Mouse (Mus musculus): Measurements from ENCODE around the gene Emilin2. TPM values are rescaled to one million over a fixed set of nuclear protein-coding genes. Genes with fewer than 3 reads are reported as not detected.

Gene Emilin2
- polyA plus RNA-seq, 1 experiment from 2014 or later: 1.4 TPM

DNA sequence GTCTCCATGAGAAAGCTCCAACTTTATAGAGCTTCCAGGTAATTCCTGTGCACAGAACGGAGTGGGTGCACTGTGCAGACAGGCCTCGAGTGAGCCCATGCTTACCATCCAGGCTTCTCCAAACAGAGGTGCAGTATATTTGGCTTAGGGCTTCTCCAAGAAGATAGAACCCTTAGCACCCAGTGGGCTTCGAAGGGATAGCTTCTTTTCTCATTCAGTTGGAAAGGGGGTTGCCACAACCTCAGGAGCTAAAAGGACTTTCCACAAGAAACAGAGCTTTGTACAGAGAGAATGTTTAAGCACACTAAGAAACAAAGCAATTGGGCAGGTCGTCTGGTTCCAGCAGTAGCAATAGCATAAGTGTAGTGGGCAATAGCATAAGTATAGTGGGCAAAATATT is 2.5 kb upstream of the Emilin2 start:
- no peak for DNase-seq (ENCODE audit: low spot score)
- Histone ChIP-seq H3K4me2 (replicated peaks; ENCODE audit: low read depth) (no peak overlapping the region), H3K27ac (replicated peaks) (no peak overlapping the region), H3K27me3 (ENCODE audit: control insufficient read depth, insufficient read depth, low read length) (0 out of 2 replicates have a peak, but pooled peaks cover 3% of the 10 kb centered on the region), H3K36me3 (ENCODE audit: control insufficient read depth, insufficient read depth, low read length) (no peaks in the 10 kb centered on the region), H3K9ac (ENCODE audit: low read length) (no peak overlapping the region), H3K4me3 (ENCODE audit: low read depth, low read length) (no peak overlapping the region), H3K4me1 (replicated peaks; ENCODE audit: control insufficient read depth, insufficient read depth) (no peaks in the 10 kb centered on the region), H3K9me3 (ENCODE audit: control insufficient read depth, low read length) (no peaks in the 10 kb centered on the region)
- no peak for ATAC-seq (ENCODE audit: low FRiP score, low TSS enrichment)
- 68% methylated on average over 4 of the region's 4 CpGs for WGBS
- TF ChIP-seq CTCF (IDR thresholded peaks at IDR 0.05; ENCODE audit: low read depth) (no peak), EP300 (optimal IDR thresholded peaks at IDR 0.05) (no peak)

DNA sequence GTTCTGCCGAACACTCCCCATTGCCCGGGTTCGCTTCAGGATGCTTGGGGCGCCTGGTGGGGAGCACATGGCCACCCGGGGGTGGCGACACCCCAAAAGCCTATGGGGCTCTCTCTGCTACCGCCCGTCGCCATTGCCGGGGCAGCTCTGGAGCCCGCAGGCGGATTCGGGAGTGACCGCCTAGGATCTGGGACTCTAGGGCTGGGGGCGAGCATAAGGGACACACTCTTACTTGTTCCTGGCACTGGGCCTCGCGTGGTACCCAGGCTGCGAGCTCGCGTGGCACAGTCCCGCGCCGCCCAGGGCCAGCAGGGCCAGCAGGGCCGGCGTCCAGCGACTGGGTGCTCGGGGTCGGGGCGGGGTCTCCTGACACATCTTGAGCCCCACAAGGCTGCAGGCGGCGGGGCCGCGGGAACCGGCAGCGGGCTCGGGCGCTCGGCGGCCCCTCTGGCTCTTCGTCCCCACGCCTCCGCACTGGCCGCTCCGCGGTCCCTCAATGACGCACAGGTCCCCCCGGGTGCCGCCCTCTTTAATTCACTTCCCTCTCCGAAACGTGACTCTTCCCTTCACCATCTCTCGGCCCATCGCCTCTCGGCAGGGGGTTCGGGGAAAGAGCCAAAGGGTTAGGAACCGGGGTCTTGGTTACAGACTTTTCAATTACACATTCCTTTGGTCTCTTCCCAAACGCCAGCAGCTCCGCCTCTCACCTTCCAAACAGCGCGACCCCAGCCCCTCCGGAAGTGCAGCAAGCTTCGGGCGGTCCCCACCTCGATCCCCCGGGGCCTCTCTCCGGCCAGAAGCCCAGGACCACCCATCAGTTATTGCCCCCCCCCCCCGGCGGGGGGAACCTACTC is 1.1 kb downstream of the Emilin2 start:
- under 1% methylated on average over 63 of the region's 67 CpGs for WGBS
- Histone ChIP-seq H3K27me3 (ENCODE audit: control insufficient read depth, insufficient read depth, low read length) (0 out of 2 replicates have a peak, but pooled peaks cover 3% of the 10 kb centered on the region), H3K36me3 (ENCODE audit: control insufficient read depth, insufficient read depth, low read length) (no peaks in the 10 kb centered on the region), H3K9me3 (ENCODE audit: control insufficient read depth, low read length) (no peaks in the 10 kb centered on the region), H3K4me3 (ENCODE audit: low read depth, low read length) (peak overlapping the region; percentile 54), H3K4me2 (replicated peaks; ENCODE audit: low read depth) (peak overlapping the region; percentile 97), H3K27ac (replicated peaks) (no peak overlapping the region), H3K9ac (ENCODE audit: low read length) (peak overlapping the region; percentile 58), H3K4me1 (replicated peaks; ENCODE audit: control insufficient read depth, insufficient read depth) (no peaks in the 10 kb centered on the region)
- DNase-seq (ENCODE audit: low spot score) (peak; percentile 33), ATAC-seq (ENCODE audit: low FRiP score, low TSS enrichment) (peak; percentile 72)
- TF ChIP-seq EP300 (optimal IDR thresholded peaks at IDR 0.05): no peak
- TF ChIP-seq CTCF (IDR thresholded peaks at IDR 0.05; ENCODE audit: low read depth): no peak

DNA sequence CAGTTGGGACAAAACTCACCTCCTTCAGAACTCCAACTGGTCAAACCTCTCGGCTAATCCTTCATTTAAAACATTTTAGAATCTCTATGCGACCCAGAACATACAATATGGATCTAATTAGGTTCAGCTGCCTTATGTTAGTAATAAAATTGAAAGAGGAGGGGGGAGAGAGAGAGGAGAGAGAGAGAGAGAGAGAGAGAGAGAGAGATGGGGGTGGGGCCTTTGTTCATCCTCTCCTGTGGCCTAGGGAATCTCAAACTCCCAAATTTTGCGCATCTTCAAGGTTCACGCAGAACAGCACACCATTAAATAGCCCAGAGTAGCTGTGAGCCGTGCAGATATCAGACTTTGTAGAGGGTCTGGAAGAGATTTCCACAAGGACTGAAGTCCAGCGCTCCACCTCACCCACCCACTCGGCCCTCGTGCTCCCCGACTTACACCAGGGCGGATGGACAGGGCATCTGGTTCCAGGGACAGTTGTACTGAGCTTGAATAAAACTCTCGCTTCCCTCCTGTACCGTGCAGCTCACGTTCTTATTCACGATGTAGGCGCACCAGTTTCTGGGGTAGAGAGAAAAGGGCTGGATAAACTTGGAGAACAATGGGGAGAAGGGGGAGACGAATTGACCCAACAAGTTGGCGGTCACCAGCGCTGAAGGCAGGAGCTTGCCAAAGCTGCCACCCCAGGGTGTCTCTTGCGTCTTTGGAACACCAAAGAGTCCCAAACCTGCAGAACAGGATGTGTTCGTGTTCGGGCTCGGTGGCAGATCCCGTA is 1.9 kb downstream of the Emilin2 start:
- peak; percentile 26 for DNase-seq (ENCODE audit: low spot score)
- H3K4me1 ChIP-seq (replicated peaks; ENCODE audit: control insufficient read depth, insufficient read depth): no peaks in the 10 kb centered on the region
- H3K36me3 ChIP-seq (ENCODE audit: control insufficient read depth, insufficient read depth, low read length): no peaks in the 10 kb centered on the region
- H3K27ac ChIP-seq (replicated peaks): no peak overlapping the region
- peak overlapping the region; percentile 54 for H3K4me3 ChIP-seq (ENCODE audit: low read depth, low read length)
- H3K9ac ChIP-seq (ENCODE audit: low read length): peak overlapping the region; percentile 58
- H3K9me3 ChIP-seq (ENCODE audit: control insufficient read depth, low read length): no peaks in the 10 kb centered on the region
- H3K27me3 ChIP-seq (ENCODE audit: control insufficient read depth, insufficient read depth, low read length): 0 out of 2 replicates have a peak, but pooled peaks cover 3% of the 10 kb centered on the region
- peak overlapping the region; percentile 97 for H3K4me2 ChIP-seq (replicated peaks; ENCODE audit: low read depth)
- 13% methylated on average over 23 of the region's 23 CpGs for WGBS
- no peak for ATAC-seq (ENCODE audit: low FRiP score, low TSS enrichment)
- no peak for TF ChIP-seq CTCF (IDR thresholded peaks at IDR 0.05; ENCODE audit: low read depth)
- no peak for TF ChIP-seq EP300 (optimal IDR thresholded peaks at IDR 0.05)

DNA sequence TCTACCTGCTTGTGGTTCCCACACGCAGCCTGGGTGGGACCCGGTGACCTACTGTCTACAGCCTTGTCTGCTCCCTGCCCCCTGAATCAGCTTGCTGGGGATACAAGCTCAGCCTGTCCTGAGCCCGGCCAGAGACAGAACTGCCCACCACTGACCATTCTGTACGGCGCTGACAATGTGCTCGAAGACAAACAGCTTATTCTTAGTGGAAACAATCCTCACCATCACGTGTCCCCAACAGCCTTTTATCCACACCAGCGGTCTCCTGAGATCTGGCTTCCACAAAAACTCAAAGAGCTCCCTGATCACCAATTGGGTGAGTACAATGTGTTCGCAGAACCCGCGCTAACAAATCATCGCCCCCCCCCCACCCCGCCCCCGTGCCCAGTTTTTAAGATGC is 2.6 kb downstream of the Emilin2 start:
- H3K27me3 ChIP-seq (ENCODE audit: control insufficient read depth, insufficient read depth, low read length): 0 out of 2 replicates have a peak, but pooled peaks cover 3% of the 10 kb centered on the region
- H3K4me1 ChIP-seq (replicated peaks; ENCODE audit: control insufficient read depth, insufficient read depth): no peaks in the 10 kb centered on the region
- no peak overlapping the region for H3K9ac ChIP-seq (ENCODE audit: low read length)
- H3K36me3 ChIP-seq (ENCODE audit: control insufficient read depth, insufficient read depth, low read length): no peaks in the 10 kb centered on the region
- no peak overlapping the region for H3K27ac ChIP-seq (replicated peaks)
- H3K9me3 ChIP-seq (ENCODE audit: control insufficient read depth, low read length): no peaks in the 10 kb centered on the region
- no peak overlapping the region for H3K4me3 ChIP-seq (ENCODE audit: low read depth, low read length)
- DNase-seq (ENCODE audit: low spot score): no peak
- no peak for TF ChIP-seq CTCF (IDR thresholded peaks at IDR 0.05; ENCODE audit: low read depth)
- TF ChIP-seq EP300 (optimal IDR thresholded peaks at IDR 0.05): no peak
- 56% methylated on average over 14 of the region's 14 CpGs for WGBS
- no peak for ATAC-seq (ENCODE audit: low FRiP score, low TSS enrichment)
- H3K4me2 ChIP-seq (replicated peaks; ENCODE audit: low read depth): no peak overlapping the region

DNA sequence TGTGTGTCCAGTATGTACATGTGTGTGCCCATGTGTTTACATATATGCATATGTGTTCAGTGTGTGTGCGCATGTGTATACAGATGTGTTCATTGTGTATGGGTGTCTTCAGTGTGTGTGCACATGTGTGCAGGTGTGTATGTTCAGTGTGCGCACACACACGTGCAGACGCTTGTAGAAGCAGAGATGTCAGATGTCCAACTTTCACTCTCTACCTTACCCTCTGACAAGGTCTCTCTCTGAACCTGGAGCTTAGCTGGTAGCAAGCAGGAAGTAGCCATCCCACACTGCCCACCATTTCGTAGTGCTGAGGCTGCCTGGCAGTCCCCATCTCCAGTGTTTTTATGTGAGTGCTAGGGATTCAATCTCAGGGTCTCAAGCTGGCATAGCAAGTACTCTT is 3.5 kb downstream of the Emilin2 start:
- TF ChIP-seq CTCF (IDR thresholded peaks at IDR 0.05; ENCODE audit: low read depth) (no peak), EP300 (optimal IDR thresholded peaks at IDR 0.05) (no peak)
- no peak for ATAC-seq (ENCODE audit: low FRiP score, low TSS enrichment)
- Histone ChIP-seq H3K4me1 (replicated peaks; ENCODE audit: control insufficient read depth, insufficient read depth) (no peaks in the 10 kb centered on the region), H3K27ac (replicated peaks) (no peak overlapping the region), H3K4me2 (replicated peaks; ENCODE audit: low read depth) (no peak overlapping the region), H3K4me3 (ENCODE audit: low read depth, low read length) (no peak overlapping the region), H3K9me3 (ENCODE audit: control insufficient read depth, low read length) (no peaks in the 10 kb centered on the region), H3K36me3 (ENCODE audit: control insufficient read depth, insufficient read depth, low read length) (no peaks in the 10 kb centered on the region), H3K27me3 (ENCODE audit: control insufficient read depth, insufficient read depth, low read length) (0 out of 2 replicates have a peak, but pooled peaks cover 3% of the 10 kb centered on the region), H3K9ac (ENCODE audit: low read length) (no peak overlapping the region)
- DNase-seq (ENCODE audit: low spot score): no peak
- WGBS: 95% methylated on average over 5 of the region's 5 CpGs
